Mouse (Mus musculus): ENCODE results near the gene Snip1. TPM values are rescaled to one million over a fixed set of nuclear protein-coding genes. Genes with fewer than 3 reads are reported as not detected.
A peak's percentile ranks its signal among the peaks of the same experiment; 100 is the strongest.

Gene Snip1
- polyA plus RNA-seq, 1 experiment from 2014 or later: 40.6 TPM

DNA sequence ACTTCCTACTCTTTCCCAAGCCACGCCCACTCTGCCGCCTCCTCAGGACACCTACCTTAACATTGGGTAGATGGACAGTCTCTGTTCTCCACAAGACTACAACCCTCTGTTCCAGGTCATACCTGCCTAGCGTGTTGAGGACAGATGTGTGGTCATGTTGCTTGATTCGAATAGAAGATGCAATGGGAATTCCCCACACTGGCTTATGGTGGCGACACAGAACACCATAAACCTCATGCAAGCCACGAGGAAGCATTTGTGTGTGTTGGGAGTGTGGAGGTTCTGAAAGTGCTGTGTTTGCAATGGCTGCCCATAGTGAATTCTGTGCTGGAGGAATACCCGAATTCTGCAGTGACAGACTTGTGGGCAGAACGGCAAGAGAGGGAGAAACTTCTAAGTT, 2.6 kb upstream of the Snip1 start:
- ATAC-seq (ENCODE audit: insufficient number of reproducible peaks, insufficient read depth, low FRiP score, low TSS enrichment): no peak
- Histone ChIP-seq H3K27ac (no peak overlapping the region), H3K27me3 (no peaks in the 10 kb centered on the region), H3K9ac (no peak overlapping the region), H3K36me3 (peaks cover 4% of the 10 kb centered on the region; the same call in 1 of the 2 replicates), H3K4me1 (peaks cover 12% of the 10 kb centered on the region), H3K4me2 (replicated peaks) (no peak overlapping the region), H3K4me3 (no peak overlapping the region), H3K9me3 (no peaks in the 10 kb centered on the region)
- 74% methylated on average over 8 of the region's 8 CpGs for WGBS

DNA sequence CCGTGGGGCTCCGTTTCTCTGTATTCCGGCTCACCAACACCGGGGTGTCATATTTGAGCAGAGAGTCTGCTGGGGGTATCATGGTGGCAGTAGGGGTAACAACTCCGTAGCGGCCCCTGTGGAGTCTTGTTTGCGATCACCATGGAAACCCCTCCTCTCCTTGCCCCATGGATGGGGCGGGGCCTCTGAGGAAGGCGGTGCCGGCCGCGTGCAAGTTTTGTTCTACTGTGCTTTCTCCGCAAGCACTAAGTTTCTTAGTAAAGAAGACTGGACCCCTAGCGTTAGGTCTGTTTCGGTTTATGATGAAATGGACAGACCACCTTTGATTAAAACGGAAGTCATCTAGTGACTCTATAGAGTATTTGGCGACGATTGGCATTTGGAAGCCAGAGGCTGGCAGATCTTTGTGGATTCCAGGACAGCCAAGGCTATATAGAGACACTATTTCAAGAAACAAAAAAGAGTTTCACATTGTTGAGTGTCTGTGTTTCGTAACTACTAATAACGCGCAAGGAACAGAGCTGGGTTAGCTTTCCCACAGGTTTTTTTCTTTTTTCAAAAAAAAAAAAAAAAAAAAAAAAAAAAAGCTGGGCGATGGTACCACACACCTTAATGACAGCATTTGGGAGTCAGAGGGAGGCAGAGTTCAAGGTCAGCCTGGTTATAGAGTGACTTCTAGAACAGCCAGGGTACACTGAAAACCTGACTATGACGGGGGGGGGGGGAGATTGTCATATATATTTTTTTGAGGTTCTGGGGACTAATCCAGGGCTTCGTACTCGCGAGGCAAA, 760 bp upstream of the Snip1 start, which contains the start of gene Dnali1:
TSS of gene Dnali1 (minus strand) at position 187 of the 791 bp plus-strand sequence.
- H3K9me3 ChIP-seq: no peaks in the 10 kb centered on the region
- peak within 1 kb of the TSS; percentile 98 for H3K4me3 ChIP-seq
- 3% methylated on average over 26 of the region's 26 CpGs for WGBS
- H3K36me3 ChIP-seq: peaks cover 22% of the 10 kb centered on the region
- H3K27me3 ChIP-seq: no peaks in the 10 kb centered on the region
- peak; percentile 31; the same call in 1 of the 2 replicates for ATAC-seq (ENCODE audit: insufficient number of reproducible peaks, insufficient read depth, low FRiP score, low TSS enrichment)
- peak within 1 kb of the TSS; percentile 90 for H3K4me2 ChIP-seq (replicated peaks)
- peak within 1 kb of the TSS; percentile 97 for H3K9ac ChIP-seq
- H3K27ac ChIP-seq: peak within 1 kb of the TSS; percentile 67; the same call in 1 of the 2 replicates
- peaks cover 12% of the 10 kb centered on the region for H3K4me1 ChIP-seq

DNA sequence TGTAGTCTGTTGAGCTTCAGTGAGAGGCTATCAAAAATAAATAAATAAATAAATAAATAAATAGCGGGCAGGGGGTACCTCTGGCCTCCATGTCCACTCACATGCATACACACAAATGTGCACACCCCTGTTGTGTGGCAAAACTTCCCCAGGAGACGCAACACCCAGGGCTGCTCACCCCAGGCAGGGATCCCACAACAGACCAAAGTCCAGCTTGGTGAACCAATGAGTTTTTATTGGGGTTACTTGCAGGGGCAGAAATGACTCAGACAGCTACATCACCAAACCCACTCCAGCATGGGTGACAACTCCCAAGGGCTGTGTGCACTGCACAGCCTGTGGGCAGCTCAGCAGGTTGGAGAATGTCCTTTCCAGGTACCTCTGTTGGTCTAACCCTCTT, 11.2 kb downstream of the Snip1 start:
- Histone ChIP-seq H3K36me3 (peaks cover 40% of the 10 kb centered on the region), H3K9me3 (no peaks in the 10 kb centered on the region), H3K27ac (no peak overlapping the region), H3K4me1 (no peaks in the 10 kb centered on the region), H3K27me3 (no peaks in the 10 kb centered on the region), H3K4me2 (replicated peaks) (no peak overlapping the region), H3K9ac (no peak overlapping the region), H3K4me3 (no peak overlapping the region)
- no peak for ATAC-seq (ENCODE audit: insufficient number of reproducible peaks, insufficient read depth, low FRiP score, low TSS enrichment)
- WGBS: 90% methylated on average over 2 of the region's 2 CpGs

DNA sequence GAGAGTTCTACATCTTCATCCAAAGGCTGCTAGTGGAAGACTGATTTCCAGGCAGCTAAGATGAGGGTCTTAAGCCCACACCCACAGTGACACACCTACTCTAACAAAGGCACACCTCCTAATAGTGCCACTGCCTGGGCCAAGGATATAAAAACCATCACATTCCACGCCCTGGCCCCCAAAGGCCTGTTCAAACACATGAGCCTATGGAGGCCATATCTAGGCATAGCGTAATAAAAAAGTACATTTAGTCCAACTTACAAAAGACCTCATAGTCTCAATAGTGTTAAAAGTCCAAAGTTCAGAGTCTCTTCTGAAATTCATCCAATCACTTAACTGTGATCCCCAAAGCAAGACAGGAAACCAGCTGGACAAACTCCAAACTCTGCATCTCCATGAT, 12.2 kb downstream of the Snip1 start:
- Histone ChIP-seq H3K4me1 (no peaks in the 10 kb centered on the region), H3K4me2 (replicated peaks) (no peak overlapping the region), H3K27ac (no peak overlapping the region), H3K27me3 (no peaks in the 10 kb centered on the region), H3K36me3 (peaks cover 30% of the 10 kb centered on the region), H3K9ac (no peak overlapping the region), H3K9me3 (no peaks in the 10 kb centered on the region), H3K4me3 (no peak overlapping the region)
- WGBS: 94% methylated on average over 2 of the region's 2 CpGs
- no peak for ATAC-seq (ENCODE audit: insufficient number of reproducible peaks, insufficient read depth, low FRiP score, low TSS enrichment)

DNA sequence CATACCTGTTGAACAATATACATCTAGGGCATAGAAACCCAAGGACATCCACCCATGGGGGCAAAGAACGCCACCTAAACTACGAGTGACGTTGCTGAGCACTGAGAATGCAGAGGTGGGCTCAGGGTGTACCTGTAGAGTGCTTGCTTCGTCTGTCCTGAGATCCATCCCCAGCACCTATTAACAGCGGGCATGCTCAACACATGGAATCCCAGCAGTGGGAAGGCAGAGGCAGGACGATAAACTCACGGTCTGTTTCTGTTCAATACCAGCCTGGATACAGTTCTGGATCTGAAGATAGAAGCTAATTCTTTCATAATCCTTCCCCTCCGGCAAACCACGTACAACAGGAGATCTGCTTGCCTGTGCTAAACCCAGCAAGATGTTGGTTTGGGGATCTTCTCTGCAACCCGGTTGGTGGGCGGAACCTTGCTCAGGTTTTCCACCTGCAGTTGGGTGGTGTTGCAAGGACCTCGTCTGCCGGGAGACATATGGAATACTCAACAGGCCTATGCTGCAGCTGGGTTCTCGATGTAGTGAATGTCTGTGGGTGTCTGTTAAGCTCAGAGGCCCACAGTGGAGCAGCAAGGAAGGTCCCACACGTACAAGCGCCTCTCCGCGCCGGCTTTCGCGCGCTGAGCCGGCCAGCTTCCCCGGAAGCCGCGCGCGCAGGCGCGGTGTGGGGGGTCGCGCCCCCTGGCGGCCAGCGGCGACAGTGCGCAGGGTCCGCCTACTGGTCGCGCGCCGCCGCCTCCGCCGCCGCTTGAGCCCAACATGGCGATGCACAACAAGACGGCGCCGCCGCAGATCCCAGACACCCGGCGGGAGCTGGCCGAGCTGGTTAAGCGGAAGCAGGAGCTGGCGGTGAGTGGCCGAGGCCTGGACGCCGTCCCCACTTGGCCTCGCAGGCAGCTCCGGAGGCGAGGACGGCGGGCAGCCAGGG, 18.2 kb downstream of the Snip1 start, which contains the start of gene Meaf6:
TSS of gene Meaf6 (plus strand) at position 732 of the 943 bp plus-strand sequence.
- ATAC-seq (ENCODE audit: insufficient number of reproducible peaks, insufficient read depth, low FRiP score, low TSS enrichment): peak; percentile 76
- H3K9ac ChIP-seq: peak within 1 kb of the TSS; percentile 72
- peak within 1 kb of the TSS; percentile 97 for H3K27ac ChIP-seq
- H3K9me3 ChIP-seq: no peaks in the 10 kb centered on the region
- peak within 1 kb of the TSS; percentile 70 for H3K4me2 ChIP-seq (replicated peaks)
- H3K27me3 ChIP-seq: no peaks in the 10 kb centered on the region
- H3K4me1 ChIP-seq: peaks cover 14% of the 10 kb centered on the region
- H3K36me3 ChIP-seq: peaks cover 28% of the 10 kb centered on the region
- 1% methylated on average over 61 of the region's 63 CpGs for WGBS
- H3K4me3 ChIP-seq: peak within 1 kb of the TSS; percentile 67

DNA sequence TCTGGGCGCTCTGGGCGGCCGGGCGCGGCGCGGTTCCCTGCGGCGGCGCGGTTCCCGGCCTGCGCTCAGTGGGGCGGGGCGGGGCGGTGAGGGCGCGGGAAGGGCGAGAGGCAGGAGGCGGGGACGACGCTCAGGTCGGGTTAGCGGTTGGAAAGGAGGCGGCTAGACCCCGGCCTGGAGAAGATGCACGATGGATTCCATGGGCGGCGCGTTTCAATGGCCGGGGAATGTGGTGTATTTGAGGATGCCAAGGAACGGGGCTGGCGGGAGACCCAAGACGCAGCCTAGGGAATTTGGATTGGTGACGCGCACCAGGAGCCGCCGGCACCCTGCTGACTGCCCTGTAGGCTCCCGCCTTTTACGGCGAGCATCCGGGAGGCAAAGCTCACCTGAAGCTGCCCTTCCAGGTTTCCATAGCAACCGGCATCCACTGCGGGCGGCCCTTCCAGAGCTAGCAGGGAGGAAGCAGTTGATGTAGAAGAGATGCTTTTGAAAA, 18.9 kb downstream of the Snip1 start:
- H3K27me3 ChIP-seq: no peaks in the 10 kb centered on the region
- H3K4me3 ChIP-seq: peak overlapping the region; percentile 67
- WGBS: 0% methylated on average over 40 of the region's 45 CpGs
- H3K36me3 ChIP-seq: peaks cover 36% of the 10 kb centered on the region
- peak overlapping the region; percentile 70 for H3K4me2 ChIP-seq (replicated peaks)
- peak overlapping the region; percentile 97 for H3K27ac ChIP-seq
- ATAC-seq (ENCODE audit: insufficient number of reproducible peaks, insufficient read depth, low FRiP score, low TSS enrichment): peak; percentile 90
- peaks cover 14% of the 10 kb centered on the region for H3K4me1 ChIP-seq
- H3K9me3 ChIP-seq: no peaks in the 10 kb centered on the region
- H3K9ac ChIP-seq: peak overlapping the region; percentile 72

DNA sequence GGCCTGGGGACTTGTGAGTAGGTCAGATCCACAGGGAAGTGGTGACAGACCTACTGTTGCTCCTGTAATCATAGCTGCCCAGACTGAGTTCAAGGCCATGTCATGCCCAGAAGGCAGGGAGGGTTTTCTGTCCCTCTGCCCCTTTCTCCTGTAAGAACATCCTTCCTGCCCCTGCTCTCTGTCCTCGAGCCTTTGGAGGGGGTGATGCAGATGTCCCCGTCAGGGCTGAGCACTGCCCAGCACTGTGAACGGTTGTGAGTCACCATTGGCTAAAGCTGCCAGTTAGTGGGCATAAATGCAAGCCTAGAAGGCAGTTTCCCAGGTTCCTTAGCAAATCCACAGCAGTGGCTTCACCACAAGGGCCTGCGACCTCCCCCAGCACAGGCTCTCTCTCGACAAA, 26.6 kb downstream of the Snip1 start:
- no peak overlapping the region for H3K9ac ChIP-seq
- H3K4me3 ChIP-seq: no peak overlapping the region
- peaks cover 46% of the 10 kb centered on the region for H3K36me3 ChIP-seq
- WGBS: 93% methylated on average over 5 of the region's 5 CpGs
- H3K27ac ChIP-seq: no peak overlapping the region
- H3K27me3 ChIP-seq: no peaks in the 10 kb centered on the region
- no peak overlapping the region for H3K4me2 ChIP-seq (replicated peaks)
- no peaks in the 10 kb centered on the region for H3K9me3 ChIP-seq
- no peak for ATAC-seq (ENCODE audit: insufficient number of reproducible peaks, insufficient read depth, low FRiP score, low TSS enrichment)
- H3K4me1 ChIP-seq: no peaks in the 10 kb centered on the region

DNA sequence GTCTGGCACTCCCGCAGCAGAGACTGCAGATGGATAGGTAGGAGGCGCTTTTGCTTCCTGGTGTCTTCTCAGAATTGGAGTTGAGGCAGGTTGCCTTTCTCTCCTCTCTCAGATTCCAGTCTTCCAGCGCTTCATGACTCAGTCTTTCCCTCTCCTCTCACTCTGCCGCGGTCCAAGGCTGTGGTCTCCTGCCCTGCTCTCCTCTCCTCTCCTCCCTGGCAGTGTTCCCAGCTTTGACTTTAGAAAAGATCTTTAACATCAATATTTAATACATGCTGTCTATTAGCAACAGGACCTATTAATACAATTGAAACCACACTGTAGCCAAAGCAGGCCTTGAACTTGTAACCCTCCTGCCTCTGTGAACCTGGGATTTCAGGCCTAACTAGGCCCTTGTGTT, 29.6 kb downstream of the Snip1 start:
- ATAC-seq (ENCODE audit: insufficient number of reproducible peaks, insufficient read depth, low FRiP score, low TSS enrichment): no peak
- H3K36me3 ChIP-seq: peaks cover 23% of the 10 kb centered on the region

DNA sequence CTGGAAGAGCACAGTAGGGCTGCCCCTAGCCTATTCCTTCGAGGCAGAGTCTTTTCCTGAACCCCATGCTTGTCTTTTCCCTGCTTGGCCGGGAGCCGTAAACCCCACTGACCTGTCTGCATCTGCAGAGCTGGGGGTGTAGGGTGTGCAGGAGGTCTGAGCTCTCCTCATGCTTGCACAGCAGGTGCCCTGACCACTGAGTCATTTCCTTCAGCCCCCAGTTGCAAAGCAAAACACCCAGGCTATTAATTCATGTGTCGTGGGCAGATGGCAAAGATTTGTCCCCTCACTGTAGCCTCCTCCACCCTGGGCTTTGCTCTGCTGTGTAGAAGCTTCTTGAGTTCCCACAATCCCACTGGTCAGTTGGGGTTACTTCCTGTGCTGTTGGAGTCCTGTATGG, 30.9 kb downstream of the Snip1 start:
- H3K4me3 ChIP-seq: no peak overlapping the region

More for the DNA sequence above, 29.6 kb downstream of the Snip1 start:
- no peak overlapping the region for H3K4me2 ChIP-seq (replicated peaks)
- no peak overlapping the region for H3K9ac ChIP-seq
- no peaks in the 10 kb centered on the region for H3K27me3 ChIP-seq
- WGBS: 89% methylated on average over 5 of the region's 5 CpGs
- no peaks in the 10 kb centered on the region for H3K9me3 ChIP-seq
- H3K4me3 ChIP-seq: no peak overlapping the region
- H3K27ac ChIP-seq: no peak overlapping the region
- no peaks in the 10 kb centered on the region; the same call in 1 of the 2 replicates for H3K4me1 ChIP-seq

DNA sequence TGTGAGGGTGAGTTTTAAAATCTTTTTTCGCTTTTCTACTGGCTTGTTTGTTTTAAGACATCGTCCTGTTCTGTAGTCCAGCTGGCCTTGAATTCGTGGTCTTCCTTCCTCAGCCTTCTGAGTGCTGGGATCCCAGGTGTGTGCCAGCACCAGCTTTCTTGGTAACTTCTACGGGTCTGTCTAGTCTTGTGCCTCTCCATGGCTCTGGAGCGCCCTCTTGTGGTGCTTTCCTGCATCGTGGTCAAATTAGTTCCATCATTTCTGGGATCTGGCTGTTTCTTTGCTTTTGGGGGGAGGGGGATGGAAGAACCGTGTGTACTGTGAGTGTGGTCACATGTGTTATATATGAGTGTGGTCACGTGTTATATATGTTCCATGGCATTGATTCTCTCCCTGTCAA, 33.0 kb downstream of the Snip1 start:
- no peak for ATAC-seq (ENCODE audit: insufficient number of reproducible peaks, insufficient read depth, low FRiP score, low TSS enrichment)

More for the DNA sequence above, 30.9 kb downstream of the Snip1 start:
- no peak overlapping the region for H3K4me2 ChIP-seq (replicated peaks)
- H3K27me3 ChIP-seq: no peaks in the 10 kb centered on the region
- no peaks in the 10 kb centered on the region for H3K9me3 ChIP-seq
- H3K9ac ChIP-seq: no peak overlapping the region
- ATAC-seq (ENCODE audit: insufficient number of reproducible peaks, insufficient read depth, low FRiP score, low TSS enrichment): no peak
- 77% methylated on average over 4 of the region's 4 CpGs for WGBS
- no peak overlapping the region for H3K27ac ChIP-seq
- no peaks in the 10 kb centered on the region; the same call in 1 of the 2 replicates for H3K4me1 ChIP-seq
- H3K36me3 ChIP-seq: peaks cover 18% of the 10 kb centered on the region

DNA sequence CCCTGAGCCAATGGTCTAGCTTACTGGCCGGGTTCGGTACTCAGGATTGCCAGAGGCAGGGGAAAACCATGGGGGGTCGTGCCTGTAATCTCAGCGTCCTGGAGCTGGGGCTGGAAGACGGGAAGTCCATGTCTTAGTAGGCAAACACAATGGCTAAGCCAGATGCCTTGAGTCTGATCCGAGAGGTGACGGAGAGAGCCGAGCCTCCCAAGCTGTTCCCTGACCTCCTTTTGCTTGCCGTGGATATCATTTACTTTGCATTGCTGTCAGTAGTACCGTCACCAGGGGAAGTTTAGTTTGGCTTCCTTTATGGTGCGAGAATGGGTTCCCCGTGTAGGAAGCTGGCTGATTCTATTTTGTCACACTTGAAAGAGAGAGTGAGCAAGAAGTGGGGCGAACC, 34.9 kb downstream of the Snip1 start:
- WGBS: 66% methylated on average over 13 of the region's 13 CpGs
- no peak overlapping the region for H3K4me3 ChIP-seq
- no peak overlapping the region for H3K9ac ChIP-seq
- H3K9me3 ChIP-seq: no peaks in the 10 kb centered on the region
- H3K4me1 ChIP-seq: no peaks in the 10 kb centered on the region; the same call in 1 of the 2 replicates
- H3K27me3 ChIP-seq: no peaks in the 10 kb centered on the region
- H3K36me3 ChIP-seq: peaks cover 43% of the 10 kb centered on the region
- no peak overlapping the region for H3K27ac ChIP-seq
- ATAC-seq (ENCODE audit: insufficient number of reproducible peaks, insufficient read depth, low FRiP score, low TSS enrichment): no peak
- H3K4me2 ChIP-seq (replicated peaks): no peak overlapping the region

More for the DNA sequence above, 33.0 kb downstream of the Snip1 start:
- WGBS: 10% methylated on average over 8 of the region's 8 CpGs
- Histone ChIP-seq H3K36me3 (peaks cover 26% of the 10 kb centered on the region), H3K27ac (no peak overlapping the region), H3K9ac (no peak overlapping the region), H3K4me1 (no peaks in the 10 kb centered on the region; the same call in 1 of the 2 replicates), H3K9me3 (no peaks in the 10 kb centered on the region), H3K27me3 (no peaks in the 10 kb centered on the region), H3K4me3 (no peak overlapping the region), H3K4me2 (replicated peaks) (no peak overlapping the region)

Measured in embryonic facial prominence, embryonic 12.5 days (tissue).